24 mouse cellular contexts compared by ENCODE assay signal in the genomic region with DNA sequence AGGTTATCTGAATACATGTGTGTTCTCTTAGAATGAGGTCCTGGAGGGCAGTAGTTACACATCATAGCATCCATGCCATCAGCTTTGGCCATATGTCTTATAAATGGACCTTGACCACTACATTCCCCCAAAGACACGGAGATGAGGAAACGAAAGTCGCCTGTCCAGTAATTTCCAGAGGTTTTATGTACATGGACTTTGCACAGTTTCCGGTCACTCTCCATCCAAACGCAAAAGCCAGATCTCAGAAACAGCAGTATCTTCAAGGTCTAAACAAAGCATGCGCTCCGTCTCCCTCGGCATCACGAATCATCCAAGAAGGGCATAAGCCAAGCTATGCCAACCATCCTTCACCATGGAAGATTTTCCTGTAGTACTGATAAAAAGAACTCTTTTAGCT. TPM values are rescaled to one million over a fixed set of nuclear protein-coding genes. Genes with fewer than 3 reads are reported as not detected.
DNase-seq lines count a peak whose midpoint lies in the region; ATAC-seq and TF ChIP-seq lines count a peak whose summit lies in the region.
"Had no signal": no experiment of that assay in that cellular context is flagged by ENCODE, and none has a peak within 500 bp of the region (broad histone marks: within the 10 kb centered on the region; RNA-seq: fewer than 3 reads in every experiment).

No protein-coding gene starts in this region.

- no peaks in the 10 kb centered on the region for H3K36me3 ChIP-seq in liver, adult 2 months (ENCODE audit: control insufficient read depth, insufficient read depth, low read length)
- no peaks in the 10 kb centered on the region for H3K36me3 ChIP-seq in liver, embryonic 11.5 days (ENCODE audit: control insufficient read depth, insufficient read depth, low read length)
- no peaks in the 10 kb centered on the region for H3K36me3 ChIP-seq in liver, embryonic 16.5 days (ENCODE audit: control insufficient read depth, insufficient read depth)
- no peaks in the 10 kb centered on the region for H3K36me3 ChIP-seq in liver, postnatal 0 days (replicated peaks; ENCODE audit: insufficient read depth, low read length)
- H3K36me3 ChIP-seq: embryonic facial prominence, embryonic 10.5 days; embryonic facial prominence, embryonic 12.5 days; forebrain, embryonic 15.5 days; G1E had no signal

- no peak overlapping the region for H3K9ac ChIP-seq in liver, adult 2 months (ENCODE audit: low read depth, low read length)
- no peak overlapping the region for H3K9ac ChIP-seq in liver, embryonic 11.5 days (ENCODE audit: low read depth, low read length)
- no peak overlapping the region for H3K9ac ChIP-seq in liver, embryonic 16.5 days (ENCODE audit: low read depth, low read length)
- no peak overlapping the region for H3K9ac ChIP-seq in liver, postnatal 0 days (replicated peaks)
- H3K9ac ChIP-seq: embryonic facial prominence, embryonic 12.5 days; forebrain, embryonic 13.5 days; forebrain, embryonic 15.5 days had no signal

- H3K27me3 ChIP-seq in liver, adult 2 months (ENCODE audit: control insufficient read depth, insufficient read depth, low read length), result no peaks in the 10 kb centered on the region
- no peaks in the 10 kb centered on the region for H3K27me3 ChIP-seq in liver, embryonic 11.5 days (replicated peaks; ENCODE audit: control insufficient read depth, insufficient read depth, low read length)
- H3K27me3 ChIP-seq in liver, embryonic 16.5 days (ENCODE audit: control insufficient read depth, insufficient read depth, low read depth, low read length), result no peaks in the 10 kb centered on the region
- no peaks in the 10 kb centered on the region for H3K27me3 ChIP-seq in liver, postnatal 0 days (ENCODE audit: insufficient read depth, low read length)
- H3K27me3 ChIP-seq: CH12.LX; embryonic facial prominence, embryonic 12.5 days; forebrain, embryonic 15.5 days; Patski had no signal

- TF ChIP-seq EP300 in liver, postnatal 0 days (IDR thresholded peaks at IDR 0.05; ENCODE audit: low read depth), result no peak

- WGBS in liver, adult 2 months, result 27% methylated on average over 9 of the region's 9 CpGs
- WGBS in liver, embryonic 11.5 days, result 88% methylated on average over 9 of the region's 9 CpGs
- WGBS in liver, embryonic 16.5 days (ENCODE audit: insufficient replicate concordance), result 69% methylated on average over 9 of the region's 9 CpGs
- WGBS in liver, postnatal 0 days (ENCODE audit: insufficient replicate concordance), result 75% methylated on average over 9 of the region's 9 CpGs

- peak; percentile 74 for DNase-seq in liver, adult 2 months (ENCODE audit: extremely low read depth, low read depth, low spot score)
- DNase-seq in liver, embryonic 11.5 days (ENCODE audit: low spot score), result no peak
- DNase-seq in liver, result no peak
- DNase-seq in liver, postnatal 0 days, result no peak
- peak; percentile 51 for DNase-seq in yolk sac, embryonic 10.5 days (ENCODE audit: low spot score)
- DNase-seq in spleen, postnatal 10 days (ENCODE audit: low spot score in 2 of 2), result no peak
- DNase-seq: adrenal gland, adult 8-10 months; adrenal gland, postnatal 14 days; adrenal gland, postnatal 36 days; cerebellum, adult 11-12 months; cerebellum, adult 2 months; cerebellum, adult 9-10 months; cerebellum, postnatal 10 days; cerebellum, postnatal 25 days had no signal

- no peak for ATAC-seq in liver, embryonic 11.5 days (replicated peaks; ENCODE audit: low FRiP score)
- ATAC-seq in liver, embryonic 16.5 days (ENCODE audit: low read depth), result 0 out of 2 replicates have a peak, but pooled peaks have one; percentile 26
- ATAC-seq in liver, postnatal 0 days, result no peak
- ATAC-seq: activated CD4-positive, CD25-positive, alpha-beta regulatory T cell, adult 4 months; CD4-positive, CD25-positive, alpha-beta regulatory T cell, adult 4 months; forebrain, embryonic 13.5 days; forebrain, embryonic 15.5 days; Patski had no signal

- no peak for TF ChIP-seq POLR2A in liver, adult 2 months (IDR thresholded peaks at IDR 0.05; ENCODE audit: extremely low read depth, insufficient read depth, low read length)

- no peaks in the 10 kb centered on the region; the same call in 1 of the 2 replicates for H3K79me2 ChIP-seq in liver, adult 2 months (ENCODE audit: control insufficient read depth, insufficient read depth, low read length)

- peak overlapping the region; percentile 12; the same call in 1 of the 2 replicates for H3K27ac ChIP-seq in liver, adult 2 months (replicated peaks; ENCODE audit: insufficient read depth, low read depth, low read length)
- no peak overlapping the region for H3K27ac ChIP-seq in liver, embryonic 11.5 days (ENCODE audit: low read depth, low read length)
- no peak overlapping the region for H3K27ac ChIP-seq in liver, embryonic 16.5 days (ENCODE audit: low read length)
- H3K27ac ChIP-seq in liver, postnatal 0 days (ENCODE audit: low read depth), result peak overlapping the region; percentile 18; the same call in 1 of the 2 replicates
- H3K27ac ChIP-seq: embryonic facial prominence, embryonic 10.5 days; embryonic facial prominence, embryonic 12.5 days; forebrain, embryonic 13.5 days; forebrain, embryonic 15.5 days had no signal

- no peaks in the 10 kb centered on the region for H3K9me3 ChIP-seq in liver, embryonic 11.5 days (ENCODE audit: control insufficient read depth, low read length)
- no peaks in the 10 kb centered on the region for H3K9me3 ChIP-seq in liver, embryonic 16.5 days (replicated peaks; ENCODE audit: control insufficient read depth, low read length)
- no peaks in the 10 kb centered on the region for H3K9me3 ChIP-seq in liver, postnatal 0 days (ENCODE audit: low read length)
- H3K9me3 ChIP-seq: embryonic facial prominence, embryonic 10.5 days; embryonic facial prominence, embryonic 12.5 days; forebrain, embryonic 13.5 days; forebrain, embryonic 15.5 days; G1E had no signal

- H3K4me1 ChIP-seq in liver, adult 2 months (ENCODE audit: control insufficient read depth, insufficient read depth, low read length), result peaks cover 11% of the 10 kb centered on the region
- H3K4me1 ChIP-seq in liver, embryonic 11.5 days (replicated peaks; ENCODE audit: control insufficient read depth, insufficient read depth, low read length), result no peaks in the 10 kb centered on the region
- no peaks in the 10 kb centered on the region; the same call in 1 of the 2 replicates for H3K4me1 ChIP-seq in liver, embryonic 16.5 days (ENCODE audit: control insufficient read depth, low read depth, low read length)
- H3K4me1 ChIP-seq in liver, postnatal 0 days (ENCODE audit: insufficient read depth), result peaks cover 3% of the 10 kb centered on the region
- H3K4me1 ChIP-seq: forebrain, embryonic 15.5 days had no signal

- H3K4me2 ChIP-seq in liver, embryonic 11.5 days, result no peak overlapping the region
- no peak overlapping the region for H3K4me2 ChIP-seq in liver, embryonic 16.5 days (ENCODE audit: low read depth, low read length)
- peak overlapping the region; percentile 31 for H3K4me2 ChIP-seq in liver, postnatal 0 days (ENCODE audit: low read depth, low read length)
- H3K4me2 ChIP-seq: embryonic facial prominence, embryonic 12.5 days; forebrain, embryonic 13.5 days; forebrain, embryonic 15.5 days had no signal

- H3K4me3 ChIP-seq in liver, adult 2 months (ENCODE audit: insufficient read depth, low read depth, low read length), result no peak overlapping the region
- no peak overlapping the region for H3K4me3 ChIP-seq in liver, embryonic 11.5 days (ENCODE audit: low read depth, low read length)
- H3K4me3 ChIP-seq in liver, embryonic 16.5 days (ENCODE audit: low read depth, low read length), result no peak overlapping the region
- peak overlapping the region; percentile 11; the same call in 1 of the 2 replicates for H3K4me3 ChIP-seq in liver, postnatal 0 days (ENCODE audit: low read depth, low read length)
- H3K4me3 ChIP-seq: embryonic facial prominence, embryonic 10.5 days; embryonic facial prominence, embryonic 12.5 days; forebrain, embryonic 13.5 days; forebrain, embryonic 15.5 days had no signal

- TF ChIP-seq CTCF in liver, adult 2 months (IDR thresholded peaks at IDR 0.05; ENCODE audit: low read depth, low read length), result no peak
- TF ChIP-seq CTCF in liver, postnatal 0 days (IDR thresholded peaks at IDR 0.05; ENCODE audit: low read depth), result no peak

RNA-seq across cellular contexts. Expression of gene Sowahb, which starts 36.6 kb away (rescaled TPM):
- total RNA-seq in liver, adult 2 months (2014; rRNA removed), result 1.2 and 1.6 TPM in 2 replicates
- polyA plus RNA-seq in liver, adult 2 months (2012; rRNA removed), result 3.4 and 3.9 TPM in 2 replicates
- 0.44 and 0.51 TPM in 2 replicates for polyA plus RNA-seq in liver, embryonic 11.5 days (2014; fragmentation: Nextera tagmentation; extraction: Ambion mirVana)
- 1.1 and 1.4 TPM in 2 replicates for polyA plus RNA-seq in liver, embryonic 16.5 days (2015; fragmentation: Nextera tagmentation; extraction: Ambion mirVana)
- polyA plus RNA-seq in liver, postnatal 0 days (2015; fragmentation: Nextera tagmentation; extraction: Ambion mirVana), result 1.8 and 3.9 TPM in 2 replicates
- total RNA-seq: adrenal gland, postnatal 36 days; CH12.LX had no signal
- polyA plus RNA-seq: activated CD4-positive, CD25-positive, alpha-beta regulatory T cell, adult 4 months; CD4-positive, CD25-positive, alpha-beta regulatory T cell, adult 4 months; forebrain, embryonic 13.5 days; G1E had no signal

Comparison
In these comparisons a context has a peak if more than half of its experiments do, and no peak if none do; other contexts are left out.
1. DNase-seq: peak in liver, adult 2 months (single experiment) and yolk sac, embryonic 10.5 days (single experiment); none in liver, embryonic 11.5 days (single experiment), liver (single experiment), liver, postnatal 0 days (single experiment) and spleen, postnatal 10 days (0 of 2).
2. H3K27ac ChIP-seq: peak in liver, adult 2 months (single experiment) and liver, postnatal 0 days (single experiment); none in liver, embryonic 11.5 days (single experiment) and liver, embryonic 16.5 days (single experiment).